Mouse (Mus musculus) cerebral cortex, adult 2 months (tissue): ENCODE measurements around the gene Camkmt.

Source experiments
- WGBS: fragments of 180-500 bp; shearing (Covaris S2); methylation state at CpG from one replicate; pipeline ENCODE4 v1.1.7; 2018; 5-methylcytosine and 5-hydroxymethylcytosine counted together

The Camkmt gene

DNA sequence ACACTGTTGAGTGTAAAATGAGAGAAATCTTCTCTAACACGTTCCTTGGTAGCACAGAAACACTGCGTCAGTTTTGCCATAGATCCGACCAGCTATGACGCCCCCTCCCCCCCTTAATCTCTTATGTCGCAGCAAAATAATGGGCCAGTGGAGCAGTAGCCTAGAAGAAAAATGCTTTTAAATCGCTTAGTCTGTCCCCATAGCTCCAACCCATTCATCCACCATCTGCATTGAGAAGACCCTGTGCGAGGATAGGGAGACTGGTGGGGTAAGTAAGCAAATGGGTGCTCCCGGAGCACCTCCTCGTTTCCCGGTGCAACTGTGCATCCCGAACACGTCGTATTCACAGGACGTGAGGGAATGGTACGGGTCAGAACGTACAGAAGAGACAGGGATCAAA lies 731 bp upstream of the Camkmt start:
- WGBS = under 1% methylated on average over 16 of the region's 16 CpGs

DNA sequence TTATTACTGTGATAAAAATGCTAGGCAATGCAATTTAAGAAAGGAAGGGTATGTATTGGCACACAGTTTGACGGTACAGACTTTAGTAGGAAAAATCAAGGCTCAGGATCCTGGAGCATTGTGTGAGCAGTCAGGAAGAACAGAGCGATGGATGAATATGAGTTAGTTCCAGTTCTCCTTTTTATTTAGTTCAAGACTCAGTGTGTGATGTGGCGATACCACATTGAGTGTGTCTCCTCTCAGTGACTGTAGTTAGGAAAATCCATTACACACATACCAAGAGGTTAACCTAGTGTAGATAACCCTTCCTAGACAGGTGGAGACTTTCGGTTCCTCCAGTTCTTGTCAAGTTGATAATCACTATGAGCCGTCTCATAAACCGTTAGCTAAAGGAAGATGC lies 1.4 kb downstream of the Camkmt start:
- WGBS = 94% methylated on average over 6 of the region's 6 CpGs

DNA sequence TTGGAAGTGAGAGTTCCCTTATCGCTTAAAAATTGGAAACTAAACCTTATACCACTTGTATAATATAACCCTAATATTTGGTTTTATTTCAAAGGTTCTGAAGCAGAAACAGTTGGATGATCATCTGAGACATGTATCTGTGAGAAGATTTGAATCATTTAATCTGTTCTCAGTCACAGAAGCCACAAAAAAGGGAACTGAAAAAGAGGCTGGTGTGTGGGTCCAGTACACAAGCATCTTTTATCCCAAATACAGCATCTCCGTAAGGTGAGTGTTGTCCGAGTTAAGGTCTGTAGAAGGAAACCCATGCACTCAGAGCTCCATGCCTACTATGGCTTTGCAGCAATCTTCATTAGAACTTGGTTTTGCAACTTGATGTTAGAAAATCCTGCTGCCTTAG lies 6.0 kb downstream of the Camkmt start:
- 96% methylated on average over 3 of the region's 3 CpGs for WGBS

DNA sequence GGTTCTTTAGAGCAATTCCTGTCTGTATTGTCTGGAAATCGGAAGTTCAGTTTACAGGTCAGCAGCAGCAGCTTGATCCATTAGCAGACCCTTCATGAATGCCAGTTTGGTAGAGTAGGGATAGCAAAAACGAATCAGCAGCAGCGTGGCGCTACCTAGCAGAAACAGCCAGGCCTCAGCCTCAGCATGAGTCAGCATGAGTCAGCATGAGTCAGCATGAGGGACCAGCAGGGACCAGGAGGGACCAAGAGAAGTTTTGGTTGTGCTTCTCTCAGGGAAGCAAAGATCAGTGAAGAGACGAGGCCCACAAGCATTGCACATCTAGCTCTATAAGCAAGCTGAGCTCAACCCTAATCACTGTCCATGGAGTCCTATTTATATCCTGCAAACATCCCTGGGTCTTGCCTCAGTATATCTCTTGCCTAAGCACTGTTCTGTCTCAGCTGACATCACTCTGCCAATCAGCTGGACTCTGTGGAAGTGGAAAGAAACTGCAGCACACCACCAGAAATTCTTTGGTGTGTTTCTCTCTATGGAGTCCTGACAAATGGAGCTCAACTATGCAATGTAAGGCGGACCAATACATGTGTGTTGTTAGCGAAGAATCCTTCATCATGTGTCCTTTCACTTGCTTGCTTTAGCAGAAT lies 8.4 kb downstream of the Camkmt start:
- WGBS = 88% methylated on average over 7 of the region's 7 CpGs

DNA sequence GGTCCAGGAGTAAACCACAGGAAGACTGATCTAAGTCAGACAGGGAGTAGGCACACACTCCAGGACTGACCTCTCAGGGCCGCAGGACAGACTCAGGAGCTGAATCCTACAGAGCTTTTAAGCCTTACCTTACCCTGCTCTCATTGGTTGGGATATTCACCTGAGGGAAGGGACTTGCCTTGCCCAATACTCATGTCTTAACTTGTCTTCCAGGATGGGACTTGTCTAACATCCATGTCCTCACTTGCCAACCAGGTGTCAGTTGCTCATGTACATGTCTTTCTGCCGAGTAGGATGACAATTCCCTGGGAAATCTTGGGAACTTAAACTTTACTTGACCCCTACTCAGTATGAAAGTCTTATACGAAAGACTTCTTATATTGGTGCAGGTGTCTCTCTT lies 9.9 kb downstream of the Camkmt start:
- WGBS = 95% methylated on average over 3 of the region's 3 CpGs

DNA sequence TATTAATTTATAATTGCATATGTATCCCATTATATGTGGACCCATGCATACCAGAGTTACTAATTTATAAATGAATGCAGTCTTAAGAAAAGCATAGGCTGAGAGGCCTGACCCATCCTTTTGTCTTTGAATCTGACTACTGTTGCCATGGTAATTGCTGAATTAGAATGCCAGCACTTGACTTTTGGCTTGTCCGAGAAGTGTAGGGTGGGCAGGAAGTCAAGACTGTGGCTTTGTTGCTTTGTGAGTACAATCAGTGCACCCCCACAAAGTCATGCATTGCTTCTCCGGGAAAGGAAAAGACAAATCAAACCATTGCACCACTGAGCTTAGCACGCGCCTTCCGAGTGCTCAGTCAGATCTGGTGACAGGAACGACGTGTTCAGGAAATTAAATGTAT lies 11.4 kb downstream of the Camkmt start:
- WGBS = 81% methylated on average over 7 of the region's 7 CpGs

DNA sequence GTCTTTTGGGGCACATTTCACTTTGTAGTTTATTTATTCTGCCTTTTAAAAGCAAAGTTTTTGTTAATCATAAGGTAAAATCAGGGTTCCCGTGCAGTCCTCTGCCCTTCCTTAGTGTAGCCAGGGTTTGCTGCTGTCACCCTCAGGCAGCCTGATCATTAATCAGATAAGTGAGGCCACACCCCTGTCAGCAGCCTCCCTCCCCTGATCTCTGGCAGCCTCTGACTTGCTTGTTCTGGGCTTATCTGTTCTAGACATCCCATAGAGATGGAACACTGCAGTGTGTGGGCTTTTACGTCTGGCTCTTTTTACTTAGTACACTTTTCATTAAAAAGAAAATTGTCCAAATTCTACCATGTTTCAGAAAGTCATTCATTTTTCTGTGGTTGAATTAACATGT lies 13.0 kb downstream of the Camkmt start:
- 70% methylated on average over 2 of the region's 2 CpGs for WGBS

DNA sequence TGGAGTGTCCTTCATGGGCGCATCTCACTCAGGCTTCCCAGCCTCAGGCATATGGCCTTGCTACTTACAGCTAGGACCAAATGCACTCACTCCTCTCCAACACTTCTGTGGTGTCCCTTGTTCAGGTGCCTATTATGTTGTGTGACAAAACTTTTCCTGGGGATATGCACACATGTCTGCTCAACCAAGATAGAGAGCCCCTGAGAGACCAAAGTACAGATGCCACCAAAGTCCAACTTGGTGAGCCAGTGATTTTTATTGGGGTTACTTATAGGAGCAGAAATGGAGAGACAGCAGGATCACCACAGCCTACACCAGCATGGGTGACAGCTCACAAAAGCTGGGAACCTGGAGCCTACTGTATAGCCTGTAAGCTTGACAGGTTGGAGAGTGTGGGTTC lies 20.3 kb downstream of the Camkmt start:
- WGBS = 100% methylated on average over 1 of the region's 1 CpGs

DNA sequence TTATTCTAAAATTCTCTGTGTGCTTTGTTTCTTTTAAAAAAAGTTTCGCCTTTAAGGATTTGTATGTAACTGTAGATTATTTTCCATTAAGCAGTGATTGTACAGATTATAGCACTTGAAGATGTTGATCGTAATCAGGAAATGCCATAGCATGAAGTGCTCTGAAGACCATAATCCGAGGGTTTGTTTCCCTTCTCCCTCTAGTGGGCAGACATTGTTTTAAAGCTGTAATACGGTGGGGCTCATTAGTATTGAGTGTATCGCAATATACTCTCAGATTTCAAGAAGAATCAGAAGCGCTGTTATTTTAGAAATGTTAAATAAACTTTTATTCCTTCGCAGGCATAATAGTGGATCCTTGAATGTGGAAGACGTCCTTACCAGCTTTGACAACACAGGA lies 23.1 kb downstream of the Camkmt start:
- 82% methylated on average over 8 of the region's 8 CpGs for WGBS

DNA sequence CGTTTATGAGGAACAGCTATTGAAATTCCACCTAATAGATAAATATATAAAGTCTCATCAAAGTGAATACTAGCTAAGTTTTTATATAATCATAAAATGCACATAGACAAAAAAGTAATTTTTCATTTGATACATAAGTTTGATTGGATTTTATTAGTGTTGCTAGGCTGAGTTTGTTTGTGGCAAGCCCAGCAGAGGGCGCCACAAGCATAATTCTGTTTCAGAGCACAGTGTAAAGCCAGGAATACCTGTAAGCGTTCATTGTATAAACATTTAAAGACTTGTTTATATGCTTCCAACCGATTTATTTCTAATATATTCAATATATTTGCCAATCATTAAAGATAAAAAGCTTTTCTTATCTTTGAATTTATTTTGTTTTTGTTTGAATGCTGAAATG lies 26.3 kb downstream of the Camkmt start:
- 24% methylated on average over 4 of the region's 4 CpGs for WGBS

DNA sequence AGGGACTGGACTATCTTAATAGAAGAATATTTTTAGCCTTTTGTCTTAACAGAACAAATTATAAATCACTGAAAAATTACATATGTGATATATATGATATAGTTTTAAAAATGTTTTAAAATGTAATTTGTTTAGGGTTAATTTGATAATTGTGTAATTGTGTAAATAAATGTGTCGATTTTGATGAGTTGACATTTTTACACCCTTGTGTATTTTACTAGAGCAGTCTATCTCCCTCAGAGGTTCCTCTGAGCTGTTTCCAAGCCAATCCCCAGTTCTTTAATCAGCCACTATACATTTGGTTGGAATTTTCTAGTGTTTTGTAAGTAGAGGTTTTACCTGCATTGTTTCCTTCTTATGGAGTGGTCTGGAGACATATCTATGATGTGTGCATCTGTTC lies 48.0 kb downstream of the Camkmt start:
- WGBS = 97% methylated on average over 1 of the region's 1 CpGs

DNA sequence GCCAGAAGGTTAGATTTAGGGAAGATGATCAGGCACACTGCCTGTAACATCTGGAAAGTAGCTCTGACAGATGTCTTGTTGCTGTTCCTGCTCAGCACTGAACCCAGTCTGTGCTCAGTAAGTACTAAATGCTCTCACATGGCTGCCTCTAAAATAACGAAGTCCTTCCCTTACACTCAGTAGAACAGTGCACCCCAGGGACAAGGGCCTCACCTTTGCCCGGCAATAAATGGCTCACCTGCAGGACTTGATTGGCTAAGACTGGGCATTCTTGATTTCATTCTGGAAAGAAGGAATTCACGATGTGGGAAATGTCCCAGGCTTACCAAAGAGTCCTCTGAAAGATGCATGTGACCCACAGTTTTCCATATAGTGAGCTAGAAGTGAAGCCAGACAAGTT lies 51.3 kb downstream of the Camkmt start:
- WGBS = 85% methylated on average over 3 of the region's 3 CpGs

DNA sequence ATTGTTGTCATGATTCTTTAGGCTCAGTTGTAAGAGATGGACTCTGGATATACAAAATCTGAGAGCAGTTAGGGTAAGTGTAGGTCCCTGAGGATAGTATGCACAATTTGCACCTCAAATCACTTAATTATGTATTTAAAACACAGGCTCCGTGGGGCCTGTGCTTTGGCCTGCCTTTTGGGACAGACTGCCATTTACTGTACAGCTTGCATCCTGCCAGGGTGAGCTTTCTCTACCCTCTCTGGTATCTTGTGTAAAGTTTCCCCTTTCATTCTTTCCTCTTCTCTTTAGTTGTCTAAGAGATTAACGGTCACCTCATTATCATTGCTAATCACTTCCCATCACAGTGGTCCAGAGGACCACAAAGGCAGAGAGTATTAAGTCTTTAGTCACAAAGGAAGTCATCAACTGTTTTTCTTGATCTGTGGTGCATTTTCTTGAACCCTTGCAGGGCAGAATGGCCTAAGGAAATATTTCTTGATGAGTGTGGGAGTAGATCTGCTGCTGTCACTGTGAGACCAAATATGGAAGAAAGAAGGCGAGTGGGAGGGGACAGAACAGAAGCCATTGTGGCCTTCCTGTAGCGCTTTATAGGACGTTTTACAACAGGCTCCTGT lies 52.3 kb downstream of the Camkmt start:
- WGBS = 60% methylated on average over 5 of the region's 5 CpGs

DNA sequence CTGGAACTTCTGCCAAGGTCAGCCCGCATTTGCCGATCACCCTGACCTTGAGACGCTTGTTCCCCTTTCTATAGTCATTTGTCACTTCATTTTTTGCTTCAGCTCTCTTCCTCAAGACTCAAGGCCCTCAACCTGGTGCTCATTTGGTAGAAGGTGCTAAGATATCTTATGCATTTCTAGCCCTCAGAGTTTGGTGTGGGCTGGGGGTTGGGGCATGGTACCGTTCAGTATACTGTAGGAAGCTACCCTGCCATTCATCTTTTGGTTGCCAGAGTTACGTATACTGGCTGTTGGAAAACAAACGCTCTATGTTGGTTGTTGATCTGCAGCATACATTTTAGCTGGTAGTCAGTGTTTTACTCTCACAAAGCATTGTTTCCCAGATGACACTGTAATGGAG lies 53.8 kb downstream of the Camkmt start:
- 82% methylated on average over 6 of the region's 6 CpGs for WGBS

DNA sequence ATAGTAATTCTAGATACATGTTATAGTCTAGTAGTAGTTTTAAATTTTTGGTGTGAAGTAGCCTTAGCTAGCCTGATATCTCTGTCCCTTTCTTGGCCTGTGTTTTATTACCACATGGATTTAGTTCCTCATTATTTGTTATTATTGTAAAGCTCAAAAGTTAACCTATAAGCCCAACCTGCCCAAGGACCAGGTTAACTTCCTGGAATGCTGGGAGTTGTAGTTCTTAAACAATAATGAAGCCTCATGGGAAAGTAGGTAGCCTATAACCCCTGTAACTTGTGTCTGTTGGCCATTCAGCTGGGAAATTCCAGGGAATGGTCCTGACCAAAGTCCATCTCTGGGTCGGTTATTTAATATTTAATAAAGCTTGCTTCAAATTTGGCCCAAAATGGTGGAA lies 58.0 kb downstream of the Camkmt start:
- 88% methylated on average over 1 of the region's 1 CpGs for WGBS

DNA sequence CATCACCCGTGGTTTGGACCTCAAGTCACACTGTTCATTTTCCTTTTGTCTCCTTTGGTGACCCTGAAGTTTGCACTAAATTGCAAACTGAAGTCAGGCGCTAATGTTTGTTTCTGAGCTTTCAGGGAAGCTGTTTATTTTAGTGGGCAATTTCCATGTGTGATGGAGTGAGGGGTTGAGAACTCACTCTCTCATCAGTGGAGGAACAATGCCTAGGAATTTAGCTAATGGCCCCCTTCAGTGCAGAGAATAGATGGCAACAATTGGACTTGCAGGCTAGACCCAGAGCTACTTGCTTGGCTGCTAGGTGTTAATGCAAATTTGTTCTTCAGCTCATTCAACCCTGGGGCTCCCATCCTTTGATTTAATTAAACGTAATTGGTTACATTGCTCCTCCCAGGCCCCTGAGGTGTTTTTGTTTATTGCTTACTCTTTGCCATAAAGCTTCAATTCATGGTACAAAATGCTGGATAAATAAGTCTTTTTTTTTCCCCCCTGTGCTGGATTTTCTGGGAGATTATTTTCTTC lies 58.9 kb downstream of the Camkmt start:
- 57% methylated on average over 3 of the region's 3 CpGs for WGBS

DNA sequence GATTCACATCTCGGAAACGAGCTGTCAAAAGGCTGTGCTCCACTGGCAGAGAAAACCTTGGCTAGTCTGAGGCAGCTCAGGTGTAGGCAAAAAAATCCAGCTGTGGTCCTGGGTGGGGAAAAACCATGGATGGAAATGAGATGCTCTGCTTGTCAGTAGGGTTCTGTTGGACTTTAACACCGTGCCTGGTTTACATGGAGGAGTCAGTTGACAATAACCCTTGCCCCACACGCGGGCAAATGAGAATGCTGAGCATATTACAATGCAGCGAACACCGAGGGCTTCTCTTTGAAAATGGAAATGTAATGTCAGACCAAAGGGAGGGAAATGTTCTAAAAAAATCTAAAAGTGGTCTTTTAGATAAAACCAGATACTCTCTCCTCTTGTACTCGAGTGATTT lies 60.9 kb downstream of the Camkmt start:
- WGBS = 78% methylated on average over 8 of the region's 8 CpGs

DNA sequence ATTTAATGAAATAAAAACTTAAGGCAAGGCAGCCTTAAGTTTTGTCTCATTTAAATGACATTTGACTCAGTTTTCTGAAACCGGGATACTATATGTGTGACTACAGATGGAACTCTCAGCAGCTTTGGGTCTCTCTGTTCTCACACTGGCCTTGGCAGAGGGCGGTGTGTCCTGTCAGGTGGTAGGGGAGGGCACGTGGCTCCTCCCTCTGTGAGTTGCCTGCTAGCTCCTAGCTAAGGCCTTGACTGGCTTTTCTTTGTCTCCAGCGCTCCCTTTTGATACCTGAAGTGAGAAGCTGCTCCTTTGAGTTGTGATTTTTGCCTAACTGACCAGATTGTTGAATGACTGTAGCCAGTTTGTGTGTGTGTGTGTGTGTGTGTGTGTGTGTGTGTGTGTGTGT lies 67.8 kb downstream of the Camkmt start:
- 80% methylated on average over 4 of the region's 4 CpGs for WGBS

DNA sequence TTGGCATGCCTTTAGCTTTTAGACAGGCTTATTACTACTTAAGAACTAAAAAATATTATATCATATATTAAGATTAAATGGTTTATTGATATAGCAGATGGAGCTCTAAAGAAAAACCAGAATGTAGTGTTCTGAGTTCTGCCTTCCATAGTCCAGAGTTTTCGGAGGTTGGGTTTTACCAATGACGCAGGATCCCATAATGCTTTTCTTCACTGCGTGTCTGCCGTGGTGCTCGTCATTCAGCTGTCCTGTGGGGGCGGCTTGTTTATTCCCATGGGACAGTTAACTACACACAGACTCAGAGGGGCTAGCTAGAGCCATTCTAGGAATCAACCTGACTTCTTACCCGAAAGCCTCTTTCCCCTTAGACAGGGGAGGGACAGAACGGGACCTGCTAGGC lies 69.2 kb downstream of the Camkmt start:
- 86% methylated on average over 8 of the region's 8 CpGs for WGBS

DNA sequence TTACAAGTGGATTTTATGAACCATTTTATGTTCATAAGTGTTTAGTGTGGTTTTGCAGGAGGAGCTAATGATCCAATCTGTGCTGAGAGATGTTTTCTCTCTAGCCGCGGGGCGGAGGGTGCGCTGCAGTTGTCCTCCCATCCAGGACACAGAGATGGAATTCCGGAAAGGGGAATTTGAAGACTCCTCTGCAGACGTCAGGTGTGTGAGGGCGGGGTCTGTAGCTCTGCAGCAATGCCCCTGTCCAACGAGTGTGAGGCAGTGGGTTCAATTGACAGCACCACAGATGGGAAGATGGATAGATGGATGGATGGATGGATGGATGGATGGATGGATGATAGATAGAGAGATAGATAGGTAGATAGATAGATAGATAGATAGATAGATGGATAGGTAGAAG lies 70.4 kb downstream of the Camkmt start:
- 96% methylated on average over 8 of the region's 8 CpGs for WGBS

DNA sequence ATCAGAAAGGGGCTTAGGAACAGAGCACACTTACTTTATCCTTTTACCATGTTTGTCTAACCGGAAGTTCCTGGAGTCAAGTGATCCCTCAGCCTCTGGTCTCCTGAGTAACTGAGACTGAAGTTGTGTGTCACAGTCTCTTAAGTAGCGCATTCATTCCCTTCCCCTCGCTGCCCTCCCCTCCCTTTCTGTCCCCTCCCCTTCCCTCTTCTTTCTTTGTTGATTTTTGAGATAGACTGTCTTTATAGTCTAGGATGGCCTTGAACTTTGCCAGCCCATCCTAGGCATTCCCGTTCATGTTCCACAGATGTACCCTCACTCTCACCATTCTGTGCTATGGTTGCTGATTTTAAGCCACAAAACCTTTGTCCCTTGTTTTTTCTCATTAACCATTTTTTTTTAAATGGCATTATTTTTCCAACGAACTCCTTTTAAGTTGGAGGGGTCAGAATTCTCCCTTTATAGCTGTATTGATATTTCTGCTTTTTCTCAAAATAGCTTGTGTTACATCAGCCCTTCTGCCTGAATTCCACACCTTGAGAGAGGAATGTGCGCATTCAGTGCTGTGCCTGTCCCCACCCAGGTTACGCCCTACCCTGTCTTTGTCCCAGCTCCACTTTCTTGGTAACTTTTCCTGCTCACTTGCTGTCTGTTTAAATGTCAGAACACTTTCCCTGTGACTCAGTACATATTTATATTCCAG lies 72.4 kb downstream of the Camkmt start:
- 83% methylated on average over 7 of the region's 7 CpGs for WGBS

DNA sequence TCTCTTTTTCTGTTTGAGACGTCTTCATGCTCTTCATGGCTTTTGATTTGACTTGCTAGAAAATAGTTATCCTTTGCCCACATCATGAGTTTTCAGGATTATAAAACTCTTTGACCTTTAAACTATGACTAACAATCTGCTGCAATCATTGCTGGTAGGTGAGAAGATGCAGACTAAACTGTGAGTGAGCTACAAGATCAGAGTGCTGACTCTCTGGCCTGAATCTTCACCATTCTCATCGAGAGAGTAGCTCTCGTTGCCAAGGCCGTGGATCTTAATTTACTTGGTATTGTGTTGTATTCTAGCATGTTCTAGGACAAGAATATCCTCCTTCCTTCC lies 72.9 kb downstream of the Camkmt start:
- WGBS = 78% methylated on average over 4 of the region's 4 CpGs

DNA sequence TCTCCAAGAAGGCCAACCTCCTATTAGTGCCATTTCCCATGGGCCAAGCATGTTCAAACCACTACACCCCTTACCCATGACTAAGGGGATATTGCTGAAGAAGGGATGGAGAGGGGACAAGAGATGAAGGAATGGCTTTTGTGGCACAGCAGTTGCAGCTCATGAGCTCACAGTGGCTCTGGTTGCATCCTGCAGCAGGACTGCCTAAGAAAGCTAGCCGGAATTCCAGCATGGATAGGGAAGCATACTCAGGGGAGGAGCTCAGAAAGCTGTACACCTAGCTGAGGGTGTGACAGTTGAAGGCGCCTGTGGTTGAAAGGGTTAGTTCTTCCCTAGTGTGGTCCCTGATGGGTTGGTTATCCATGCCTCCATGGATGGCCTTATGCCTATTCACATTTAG lies 78.4 kb downstream of the Camkmt start:
- WGBS = 97% methylated on average over 2 of the region's 2 CpGs
